ENCODE assay signal across 8 mouse cellular contexts in the genomic region with DNA sequence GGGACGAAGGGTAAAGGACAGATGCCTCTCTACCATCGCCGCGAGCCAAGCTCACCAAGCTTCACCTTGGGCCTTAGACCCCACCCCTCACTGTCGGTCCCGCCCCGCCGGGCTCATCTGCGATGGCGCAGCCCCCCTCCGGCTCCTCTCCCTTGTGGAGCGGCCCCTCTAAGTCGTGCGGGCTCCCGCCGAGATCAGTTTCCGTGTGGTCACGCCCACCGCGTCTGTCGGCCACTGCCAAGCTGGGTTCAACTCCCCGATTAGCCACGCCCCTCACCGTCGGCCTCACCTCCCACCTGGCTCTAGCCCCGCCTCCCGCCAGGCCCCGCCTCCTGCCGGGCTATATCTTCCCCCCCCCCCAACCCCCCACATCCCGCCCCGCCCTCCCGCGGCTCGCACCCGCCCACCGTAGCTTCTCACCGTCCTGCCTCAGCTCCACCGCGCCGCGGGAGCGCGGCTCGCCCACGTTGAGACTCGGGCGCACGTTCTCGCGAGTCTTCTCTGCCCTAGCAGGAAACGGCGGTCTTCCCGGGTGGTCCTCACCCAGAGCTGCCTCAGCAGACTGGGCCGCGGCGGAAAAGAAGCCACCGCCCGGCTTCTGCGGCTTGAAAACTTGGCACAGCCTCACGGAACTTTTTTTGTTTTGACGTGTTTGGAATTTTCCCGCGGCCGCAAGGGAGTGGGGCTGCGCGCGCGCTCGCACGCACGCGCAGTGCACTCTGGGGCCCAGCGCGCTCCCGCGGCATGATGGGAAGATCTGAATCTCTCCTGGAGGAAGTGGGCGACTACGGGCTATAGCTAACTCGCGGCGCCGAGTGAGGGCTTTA.
A peak's percentile ranks its signal among the peaks of the same experiment; 100 is the strongest.
DNase-seq lines count a peak whose midpoint lies in the region; ATAC-seq lines count a peak whose summit lies in the region.

No protein-coding gene starts in this region.

- peak; percentile 97 for DNase-seq in CD4-positive, CD25-positive, alpha-beta regulatory T cell, adult 2 months (ENCODE audit: low read depth, low spot score)
- DNase-seq in fat pad, adult 2 months (ENCODE audit: extremely low read depth, low read depth, low spot score), result peak; percentile 25
- DNase-seq in kidney, postnatal 10 days, result peak; percentile 98
- DNase-seq in natural killer cell, adult 2 months (ENCODE audit: low spot score in 2 of 2), result peak; percentile 94 to 97

- ATAC-seq in heart, embryonic 13.5 days (ENCODE audit: extremely low read depth, insufficient number of reproducible peaks, low FRiP score, low TSS enrichment), result peak; percentile 94
- ATAC-seq in liver, embryonic 12.5 days, result peak; percentile 94
- ATAC-seq in stomach, embryonic 15.5 days (ENCODE audit: insufficient read depth, low FRiP score, low read depth), result peak; percentile 96

- peak overlapping the region; percentile 91 for H3K4me3 ChIP-seq in brown adipose tissue, adult 24 weeks (ENCODE audit: insufficient read depth, low read depth, low read length)
- H3K4me3 ChIP-seq in heart, embryonic 13.5 days, result peak overlapping the region; percentile 74
- peak overlapping the region; percentile 69 for H3K4me3 ChIP-seq in liver, embryonic 12.5 days
- H3K4me3 ChIP-seq in stomach, embryonic 15.5 days (replicated peaks), result peak overlapping the region; percentile 60

- H3K9ac ChIP-seq in heart, embryonic 13.5 days, result peak overlapping the region; percentile 88
- H3K9ac ChIP-seq in liver, embryonic 12.5 days, result peak overlapping the region; percentile 83
- peak overlapping the region; percentile 53; the same call in 1 of the 2 replicates for H3K9ac ChIP-seq in stomach, embryonic 15.5 days

- H3K9me3 ChIP-seq in heart, embryonic 13.5 days, result no peaks in the 10 kb centered on the region
- H3K9me3 ChIP-seq in liver, embryonic 12.5 days (replicated peaks), result no peaks in the 10 kb centered on the region
- no peaks in the 10 kb centered on the region for H3K9me3 ChIP-seq in stomach, embryonic 15.5 days

- H3K27me3 ChIP-seq in heart, embryonic 13.5 days (replicated peaks), result no peaks in the 10 kb centered on the region
- H3K27me3 ChIP-seq in liver, embryonic 12.5 days (replicated peaks), result 0 out of 2 replicates have a peak, but pooled peaks cover 3% of the 10 kb centered on the region
- no peaks in the 10 kb centered on the region for H3K27me3 ChIP-seq in stomach, embryonic 15.5 days (replicated peaks)

- H3K27ac ChIP-seq in brown adipose tissue, adult 24 weeks (replicated peaks; ENCODE audit: low read depth, low read length), result peak overlapping the region; percentile 93
- peak overlapping the region; percentile 99 for H3K27ac ChIP-seq in heart, embryonic 13.5 days (replicated peaks)
- peak overlapping the region; percentile 93 for H3K27ac ChIP-seq in liver, embryonic 12.5 days
- H3K27ac ChIP-seq in stomach, embryonic 15.5 days, result peak overlapping the region; percentile 99

- H3K36me3 ChIP-seq in heart, embryonic 13.5 days, result no peaks in the 10 kb centered on the region
- H3K36me3 ChIP-seq in liver, embryonic 12.5 days, result no peaks in the 10 kb centered on the region
- no peaks in the 10 kb centered on the region for H3K36me3 ChIP-seq in stomach, embryonic 15.5 days

- under 1% methylated on average over 73 of the region's 82 CpGs for WGBS in heart, embryonic 13.5 days
- WGBS in liver, embryonic 12.5 days (ENCODE audit: insufficient replicate concordance), result under 1% methylated on average over 77 of the region's 82 CpGs
- WGBS in stomach, embryonic 15.5 days, result under 1% methylated on average over 79 of the region's 82 CpGs

- H3K4me2 ChIP-seq in heart, embryonic 13.5 days, result peak overlapping the region; percentile 77
- H3K4me2 ChIP-seq in liver, embryonic 12.5 days, result peak overlapping the region; percentile 80
- peak overlapping the region; percentile 71 for H3K4me2 ChIP-seq in stomach, embryonic 15.5 days

- no peaks in the 10 kb centered on the region for H3K4me1 ChIP-seq in brown adipose tissue, adult 24 weeks (ENCODE audit: control insufficient read depth, insufficient read depth, insufficient read length, low read length)
- H3K4me1 ChIP-seq in heart, embryonic 13.5 days, result peaks cover 12% of the 10 kb centered on the region
- peaks cover 17% of the 10 kb centered on the region for H3K4me1 ChIP-seq in liver, embryonic 12.5 days
- H3K4me1 ChIP-seq in stomach, embryonic 15.5 days, result peaks cover 5% of the 10 kb centered on the region; the same call in 1 of the 2 replicates

Comparison
In these comparisons a context has a peak if more than half of its experiments do, and no peak if none do; other contexts are left out.
1. Peak in every context shown above with its lines: DNase-seq, ATAC-seq, H3K4me3 ChIP-seq and H3K27ac ChIP-seq.
2. DNase-seq: peak in every context shown above with its lines; median percentile 98 in kidney, postnatal 10 days; 97 in CD4-positive, CD25-positive, alpha-beta regulatory T cell, adult 2 months; 96 in natural killer cell, adult 2 months; 25 in fat pad, adult 2 months.